Mouse (Mus musculus): ENCODE data around the gene Phf24. TPM values are rescaled to one million over a fixed set of nuclear protein-coding genes. Genes with fewer than 3 reads are reported as not detected.
"Not testable (repeated sequence)": the region's sequence is repeated elsewhere in the genome, so short reads cannot be mapped to it uniquely, and the experiment has no call there.

Phf24 gene
- total and polyA plus RNA-seq, 2 experiments from 2014 or later: 42.3 to 82.7 TPM

DNA sequence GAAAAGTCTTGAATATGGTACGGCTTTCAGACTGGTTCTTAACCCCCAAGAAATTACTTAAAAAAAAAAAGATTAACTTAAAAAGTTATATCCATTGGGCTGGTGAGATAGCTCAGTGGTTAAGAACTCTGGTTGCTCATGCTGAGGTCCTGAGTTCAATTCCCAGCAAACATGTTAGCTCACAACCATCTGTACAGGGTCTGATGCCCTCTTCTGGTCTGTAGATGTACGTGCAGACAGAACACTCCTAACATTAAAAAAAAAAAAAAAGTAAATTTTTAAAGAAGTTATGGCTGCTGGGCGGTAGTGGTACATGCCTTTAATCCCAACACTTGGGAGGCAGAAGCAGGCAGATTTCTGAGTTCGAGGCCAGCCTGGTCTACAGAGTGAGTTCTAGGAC is 61.6 kb downstream of the Phf24 start:
- DNase-seq (no peak), ATAC-seq (no peak)
- Histone ChIP-seq H3K4me3 (ENCODE audit: low read depth, low read length) (no peak overlapping the region), H3K4me1 (ENCODE audit: insufficient read depth) (no peaks in the 10 kb centered on the region), H3K4me2 (ENCODE audit: low read depth) (no peak overlapping the region), H3K27ac (ENCODE audit: low read depth, low read length) (no peak overlapping the region), H3K36me3 (ENCODE audit: insufficient read depth) (peaks cover 38% of the 10 kb centered on the region), H3K27me3 (ENCODE audit: insufficient read depth, low read length) (no peaks in the 10 kb centered on the region), H3K9ac (no peak overlapping the region), H3K9me3 (ENCODE audit: low read length) (no peaks in the 10 kb centered on the region)
- peak; percentile 33 for TF ChIP-seq CTCF (IDR thresholded peaks at IDR 0.05; ENCODE audit: low read depth)
- WGBS: 94% methylated on average over 4 of the region's 4 CpGs

DNA sequence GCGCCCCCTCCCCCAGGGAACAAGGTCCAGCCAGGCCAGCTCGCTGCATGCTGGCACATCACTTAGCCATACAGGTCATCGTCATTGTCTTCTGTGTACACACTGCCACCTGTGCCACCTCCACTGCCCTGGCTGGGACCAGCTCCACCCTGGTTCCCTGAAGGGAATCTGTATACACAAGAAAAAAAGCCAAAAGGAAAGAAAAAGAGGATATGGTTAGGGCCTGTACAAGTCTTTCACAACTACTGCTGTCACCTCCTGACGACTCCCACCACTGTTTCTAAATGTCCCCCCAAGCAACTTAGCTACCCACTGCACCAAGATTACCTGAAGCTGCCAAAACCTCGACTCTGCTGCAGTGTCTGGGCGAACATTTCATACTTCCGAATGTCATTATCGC is 64.0 kb downstream of the Phf24 start:
- DNase-seq; H3K9me3 ChIP-seq (ENCODE audit: low read length): not testable (repeated sequence)

DNA sequence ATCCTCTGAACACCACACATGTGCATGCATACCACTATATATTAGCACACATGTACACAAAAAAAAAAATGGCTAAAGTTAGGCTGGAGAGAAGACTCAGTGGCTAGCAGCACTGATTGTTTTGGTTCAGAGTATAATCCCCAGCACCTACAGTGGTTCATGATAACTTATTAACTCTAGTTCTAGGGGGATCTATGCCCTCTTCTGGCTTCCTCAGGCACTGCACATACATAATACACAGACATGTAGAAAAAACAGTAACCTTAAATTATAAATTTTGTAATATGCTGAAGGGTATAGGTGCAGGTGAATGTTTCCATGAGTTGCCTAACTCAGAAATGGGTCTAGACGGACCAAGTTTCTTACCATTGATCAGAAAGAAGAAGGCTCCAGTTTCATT is 71.8 kb downstream of the Phf24 start:
- H3K4me1 ChIP-seq (ENCODE audit: insufficient read depth): no peaks in the 10 kb centered on the region
- H3K9ac ChIP-seq: no peak overlapping the region
- no peak overlapping the region for H3K27ac ChIP-seq (ENCODE audit: low read depth, low read length)
- 86% methylated on average over 1 of the region's 1 CpGs for whole genome bisulfite sequencing
- no peaks in the 10 kb centered on the region for H3K9me3 ChIP-seq (ENCODE audit: low read length)
- H3K4me3 ChIP-seq (ENCODE audit: low read depth, low read length): no peak overlapping the region
- ATAC-seq: no peak
- TF ChIP-seq CTCF (IDR thresholded peaks at IDR 0.05; ENCODE audit: low read depth): peak; percentile 22; the same call in 1 of the 2 replicates
- no peak overlapping the region for H3K4me2 ChIP-seq (ENCODE audit: low read depth)
- H3K27me3 ChIP-seq (ENCODE audit: insufficient read depth, low read length): no peaks in the 10 kb centered on the region
- no peak for DNase-seq
- H3K36me3 ChIP-seq (ENCODE audit: insufficient read depth): peaks cover 91% of the 10 kb centered on the region

More for the DNA sequence above, 64.0 kb downstream of the Phf24 start:
- H3K9ac ChIP-seq; ATAC-seq; H3K4me1 ChIP-seq (ENCODE audit: insufficient read depth); H3K27ac ChIP-seq (ENCODE audit: low read depth, low read length); H3K4me2 ChIP-seq (ENCODE audit: low read depth); H3K4me3 ChIP-seq (ENCODE audit: low read depth, low read length); H3K27me3 ChIP-seq (ENCODE audit: insufficient read depth, low read length): not testable (repeated sequence)
- H3K36me3 ChIP-seq (ENCODE audit: insufficient read depth): peaks cover 58% of the 10 kb centered on the region
- WGBS: 94% methylated on average over 7 of the region's 8 CpGs

Other genes starting within 250 kb of the Phf24 start
- gene 4930578G10Rik, start 181.1 kb upstream of the Phf24 start, total RNA-seq (2014; rRNA removed): not detected in 2 replicates
- gene 4930578G10Rik, start 181.1 kb upstream of the Phf24 start, polyA plus RNA-seq (2015; fragmentation: Nextera tagmentation; extraction: Ambion mirVana): 0.56 and 0.91 TPM in 2 replicates
- gene Ccl19, start 160.1 kb upstream of the Phf24 start, total RNA-seq (2014; rRNA removed): not detected in 2 replicates
- gene Ccl19, start 160.1 kb upstream of the Phf24 start, polyA plus RNA-seq (2015; fragmentation: Nextera tagmentation; extraction: Ambion mirVana): not detected in 2 replicates
- gene Ccl21a, start 142.7 kb upstream of the Phf24 start, total RNA-seq (2014; rRNA removed): 0.52 TPM in 1 of 2 replicates, not detected in the other
- gene Ccl21a, start 142.7 kb upstream of the Phf24 start, polyA plus RNA-seq (2015; fragmentation: Nextera tagmentation; extraction: Ambion mirVana): 0.22 and 0.58 TPM in 2 replicates
- gene Fam205a1, start 62.8 kb upstream of the Phf24 start, total RNA-seq (2014; rRNA removed): not detected in 2 replicates
- 0.05 TPM in 1 of 2 replicates, not detected in the other for gene Fam205a1, start 62.8 kb upstream of the Phf24 start, polyA plus RNA-seq (2015; fragmentation: Nextera tagmentation; extraction: Ambion mirVana)
- gene Gm12394, start 59.9 kb upstream of the Phf24 start, total RNA-seq (2014; rRNA removed): 0.23 TPM in 1 of 2 replicates, not detected in the other
- 0.16 and 0.41 TPM in 2 replicates for gene Gm12394, start 59.9 kb upstream of the Phf24 start, polyA plus RNA-seq (2015; fragmentation: Nextera tagmentation; extraction: Ambion mirVana)
- gene Fam205c, start 42.4 kb upstream of the Phf24 start, total RNA-seq (2014; rRNA removed): not detected in 2 replicates
- 1.8 and 3.2 TPM in 2 replicates for gene Fam205c, start 42.4 kb upstream of the Phf24 start, polyA plus RNA-seq (2015; fragmentation: Nextera tagmentation; extraction: Ambion mirVana)
- gene Dnajb5, start 33.2 kb downstream of the Phf24 start, total RNA-seq (2014; rRNA removed): 81.0 and 106 TPM in 2 replicates
- 46.8 and 50.7 TPM in 2 replicates for gene Dnajb5, start 33.2 kb downstream of the Phf24 start, polyA plus RNA-seq (2015; fragmentation: Nextera tagmentation; extraction: Ambion mirVana)
- not detected in 2 replicates for gene 1700022I11Rik, start 52.9 kb downstream of the Phf24 start, total RNA-seq (2014; rRNA removed)
- gene 1700022I11Rik, start 52.9 kb downstream of the Phf24 start, polyA plus RNA-seq (2015; fragmentation: Nextera tagmentation; extraction: Ambion mirVana): 0.23 and 0.63 TPM in 2 replicates
- 221 and 255 TPM in 2 replicates for gene Vcp, start 83.8 kb downstream of the Phf24 start, total RNA-seq (2014; rRNA removed)
- gene Vcp, start 83.8 kb downstream of the Phf24 start, polyA plus RNA-seq (2015; fragmentation: Nextera tagmentation; extraction: Ambion mirVana): 357 and 443 TPM in 2 replicates
- gene Fancg, start 93.8 kb downstream of the Phf24 start, total RNA-seq (2014; rRNA removed): 12.8 and 21.8 TPM in 2 replicates
- gene Fancg, start 93.8 kb downstream of the Phf24 start, polyA plus RNA-seq (2015; fragmentation: Nextera tagmentation; extraction: Ambion mirVana): 10.9 and 12.4 TPM in 2 replicates
- 15.6 and 20.3 TPM in 2 replicates for gene Pigo, start 109.2 kb downstream of the Phf24 start, total RNA-seq (2014; rRNA removed)
- gene Pigo, start 109.2 kb downstream of the Phf24 start, polyA plus RNA-seq (2015; fragmentation: Nextera tagmentation; extraction: Ambion mirVana): 16.5 and 21.9 TPM in 2 replicates
- gene Stoml2, start 115.0 kb downstream of the Phf24 start, total RNA-seq (2014; rRNA removed): 94.4 and 120 TPM in 2 replicates
- gene Stoml2, start 115.0 kb downstream of the Phf24 start, polyA plus RNA-seq (2015; fragmentation: Nextera tagmentation; extraction: Ambion mirVana): 233 and 240 TPM in 2 replicates
- 35.7 and 42.3 TPM in 2 replicates for gene Fam214b, start 129.6 kb downstream of the Phf24 start, total RNA-seq (2014; rRNA removed)
- 23.4 and 30.9 TPM in 2 replicates for gene Fam214b, start 129.6 kb downstream of the Phf24 start, polyA plus RNA-seq (2015; fragmentation: Nextera tagmentation; extraction: Ambion mirVana)
- 52.9 and 54.7 TPM in 2 replicates for gene Unc13b, start 142.3 kb downstream of the Phf24 start, total RNA-seq (2014; rRNA removed)
- 3.3 and 6.2 TPM in 2 replicates for gene Unc13b, start 142.3 kb downstream of the Phf24 start, polyA plus RNA-seq (2015; fragmentation: Nextera tagmentation; extraction: Ambion mirVana)